Mouse (Mus musculus) kidney, adult 2 months (tissue): ENCODE measurements around the gene Gm21970.

Experiments
- CTCF ChIP-seq: fragments of 200-500 bp; conservative IDR thresholded peaks from 2 replicates; pipeline ENCODE4 v1.5.1; 2011; ENCODE audit warnings: low read depth, mild to moderate bottlenecking, control low read depth, low read length, moderate library complexity, mixed read lengths; ENCODE audit not compliant: insufficient read depth, insufficient read length
- POLR2A ChIP-seq: fragments of 200-500 bp; IDR thresholded peaks from one replicate; pipeline ENCODE4 v1.6.1; 2011; ENCODE audit warnings: low read depth, low read length, control low read depth

DNA sequence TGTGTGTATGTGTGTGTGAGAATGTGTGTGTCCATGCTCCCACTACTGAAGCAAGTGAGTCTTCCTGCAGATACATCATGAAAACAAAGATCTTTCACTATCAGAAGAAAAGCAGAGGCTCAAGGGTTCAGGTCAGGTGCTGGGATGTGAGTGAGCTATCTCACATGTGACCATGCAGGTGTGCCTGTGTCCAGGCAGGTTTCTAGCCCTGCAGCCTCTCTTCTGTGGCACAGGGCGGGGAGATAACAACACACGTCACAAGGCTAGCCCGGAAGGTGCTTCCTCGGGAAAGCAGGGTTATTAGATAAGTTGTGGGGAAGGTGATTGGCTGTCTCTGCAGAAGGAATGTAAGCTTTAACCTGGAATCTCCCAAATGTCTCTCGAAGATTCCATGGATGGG is 11.4 kb upstream of the Gm21970 start:
- no peak for TF ChIP-seq POLR2A
- TF ChIP-seq CTCF = no peak
